Mouse (Mus musculus) midbrain, embryonic 12.5 days (tissue): ENCODE measurements around the gene Gm28374. TPM values are rescaled to one million over a fixed set of nuclear protein-coding genes. Genes with fewer than 3 reads are reported as not detected.
A peak's percentile ranks its signal among the peaks of the same experiment; 100 is the strongest.

Source experiments
- ATAC-seq: fragments of 200-750 bp; cut with Nextera tagmentation; 2 replicates; pipeline ENCODE4 v1.8.0; 2017; ENCODE audit warnings: low read depth, moderate TSS enrichment, moderate library complexity; ENCODE audit not compliant: low FRiP score
- H3K27ac ChIP-seq: fragments of 300-500 bp; sonication (generic); replicated peaks from 2 replicates; pipeline ENCODE4 v1.5.1; 2016; ENCODE audit warnings: mild to moderate bottlenecking
- H3K27me3 ChIP-seq: fragments of 300-500 bp; sonication (generic); 2 replicates; pipeline ENCODE4 v1.6.1; 2016; ENCODE audit warnings: mild to moderate bottlenecking
- H3K36me3 ChIP-seq: fragments of 300-500 bp; sonication (generic); 2 replicates; pipeline ENCODE4 v1.6.1; 2016
- H3K4me1 ChIP-seq: fragments of 300-500 bp; sonication (generic); 2 replicates; pipeline ENCODE4 v1.6.1; 2016
- H3K4me2 ChIP-seq: fragments of 300-500 bp; sonication (generic); replicated peaks from 2 replicates; pipeline ENCODE4 v1.6.1; 2016; ENCODE audit warnings: mild to moderate bottlenecking, moderate library complexity
- H3K4me3 ChIP-seq: fragments of 300-500 bp; sonication (generic); 2 replicates; pipeline ENCODE4 v1.5.1; 2016; ENCODE audit warnings: mild to moderate bottlenecking
- H3K9ac ChIP-seq: fragments of 300-500 bp; sonication (generic); replicated peaks from 2 replicates; pipeline ENCODE4 v1.6.1; 2016; ENCODE audit warnings: mild to moderate bottlenecking, moderate library complexity
- H3K9me3 ChIP-seq: fragments of 300-500 bp; sonication (generic); 2 replicates; pipeline ENCODE4 v1.6.1; 2016; ENCODE audit warnings: mild to moderate bottlenecking
- WGBS: fragments of 180-500 bp; shearing (Covaris S2); methylation state at CpG from one replicate; pipeline ENCODE4 v1.1.7; 2016; 5-methylcytosine and 5-hydroxymethylcytosine counted together
- polyA plus RNA-seq: library from polyadenylated mRNA; unstranded; fragments of >200 nt; fragmentation: Nextera tagmentation; extraction: Ambion mirVana; gene quantifications from 2 replicates; pipeline ENCODE4 v1.2.1, GENCODE M21; 2016

Gm28374 gene
- polyA plus RNA-seq, 1 experiment from 2014 or later, result 2.6 TPM

GRCm38 (mm10) chr19:6116113-6116850 lies 34.2 kb upstream of the Gm28374 start:
- ATAC-seq, result no peak
- no peaks in the 10 kb centered on the region for H3K9me3 ChIP-seq
- H3K36me3 ChIP-seq, result peaks cover 24% of the 10 kb centered on the region
- H3K27ac ChIP-seq, result no peak overlapping the region
- 0 out of 2 replicates have a peak overlapping the region, but pooled peaks have one; percentile 89 for H3K4me3 ChIP-seq
- 0 out of 2 replicates have a peak overlapping the region, but pooled peaks have one; percentile 95 for H3K4me2 ChIP-seq
- peaks cover 23% of the 10 kb centered on the region for H3K4me1 ChIP-seq
- no peak overlapping the region for H3K9ac ChIP-seq
- WGBS, result 94% methylated on average over 15 of the region's 15 CpGs
- H3K27me3 ChIP-seq, result no peaks in the 10 kb centered on the region

GRCm38 (mm10) chr19:6113116-6113515 lies 31.1 kb upstream of the Gm28374 start:
- Histone ChIP-seq H3K27ac (no peak overlapping the region), H3K4me2 (no peak overlapping the region), H3K4me3 (no peak overlapping the region), H3K4me1 (peaks cover 12% of the 10 kb centered on the region), H3K9me3 (no peaks in the 10 kb centered on the region), H3K36me3 (peaks cover 24% of the 10 kb centered on the region), H3K9ac (no peak overlapping the region), H3K27me3 (no peaks in the 10 kb centered on the region)
- ATAC-seq, result no peak
- WGBS, result 72% methylated on average over 6 of the region's 6 CpGs

- Histone ChIP-seq H3K4me1 (no peaks in the 10 kb centered on the region), H3K9me3 (no peaks in the 10 kb centered on the region), H3K4me2 (no peak within 1 kb of the TSS), H3K27me3 (no peaks in the 10 kb centered on the region), H3K36me3 (no peaks in the 10 kb centered on the region), H3K27ac (no peak within 1 kb of the TSS), H3K4me3 (no peak within 1 kb of the TSS), H3K9ac (no peak within 1 kb of the TSS)
- ATAC-seq, result no peak
- 84% methylated on average over 7 of the region's 7 CpGs for WGBS
These were observed 23.5 kb upstream of the Gm28374 start, which contains the start of gene Naaladl1 for GRCm38 (mm10) chr19:6105586-6105985. Gene Naaladl1, plus strand, starts transcription at chr19:6105782.

- H3K9ac ChIP-seq, result no peak overlapping the region
- no peaks in the 10 kb centered on the region for H3K27me3 ChIP-seq
- H3K4me3 ChIP-seq, result no peak overlapping the region
- H3K36me3 ChIP-seq, result 0 out of 2 replicates have a peak, but pooled peaks cover 2% of the 10 kb centered on the region
- H3K4me1 ChIP-seq, result no peaks in the 10 kb centered on the region
- no peak overlapping the region for H3K27ac ChIP-seq
- no peak for ATAC-seq
- H3K9me3 ChIP-seq, result no peaks in the 10 kb centered on the region
- WGBS, result 71% methylated on average over 4 of the region's 4 CpGs
- no peak overlapping the region for H3K4me2 ChIP-seq
These were observed 22.4 kb upstream of the Gm28374 start for GRCm38 (mm10) chr19:6104476-6104875.

GRCm38 (mm10) chr19:6102169-6102853 lies 20.3 kb upstream of the Gm28374 start:
- Histone ChIP-seq H3K9ac (no peak overlapping the region), H3K4me3 (no peak overlapping the region), H3K27ac (no peak overlapping the region), H3K4me2 (no peak overlapping the region), H3K9me3 (no peaks in the 10 kb centered on the region), H3K36me3 (peaks cover 2% of the 10 kb centered on the region; the same call in 1 of the 2 replicates), H3K4me1 (no peaks in the 10 kb centered on the region), H3K27me3 (no peaks in the 10 kb centered on the region)
- no peak for ATAC-seq
- WGBS, result 82% methylated on average over 6 of the region's 6 CpGs

GRCm38 (mm10) chr19:6101186-6101585 lies 19.1 kb upstream of the Gm28374 start:
- 83% methylated on average over 6 of the region's 6 CpGs for WGBS
- H3K9me3 ChIP-seq, result no peaks in the 10 kb centered on the region
- no peaks in the 10 kb centered on the region for H3K27me3 ChIP-seq
- H3K4me2 ChIP-seq, result no peak overlapping the region
- H3K4me3 ChIP-seq, result no peak overlapping the region
- peaks cover 5% of the 10 kb centered on the region; the same call in 1 of the 2 replicates for H3K36me3 ChIP-seq
- ATAC-seq, result no peak
- H3K9ac ChIP-seq, result no peak overlapping the region
- H3K4me1 ChIP-seq, result no peaks in the 10 kb centered on the region
- no peak overlapping the region for H3K27ac ChIP-seq

- Histone ChIP-seq H3K27me3 (no peaks in the 10 kb centered on the region), H3K4me3 (no peak overlapping the region), H3K36me3 (peaks cover 27% of the 10 kb centered on the region), H3K9ac (no peak overlapping the region), H3K4me2 (no peak overlapping the region), H3K4me1 (no peaks in the 10 kb centered on the region), H3K27ac (no peak overlapping the region), H3K9me3 (no peaks in the 10 kb centered on the region)
- WGBS, result 89% methylated on average over 3 of the region's 3 CpGs
- ATAC-seq, result no peak
These were observed 15.8 kb upstream of the Gm28374 start for GRCm38 (mm10) chr19:6097847-6098246.

- no peak within 1 kb of the TSS for H3K4me2 ChIP-seq
- peaks cover 54% of the 10 kb centered on the region for H3K36me3 ChIP-seq
- H3K9ac ChIP-seq, result no peak within 1 kb of the TSS
- H3K4me1 ChIP-seq, result no peaks in the 10 kb centered on the region
- H3K4me3 ChIP-seq, result no peak within 1 kb of the TSS
- WGBS, result 95% methylated on average over 7 of the region's 7 CpGs
- H3K9me3 ChIP-seq, result no peaks in the 10 kb centered on the region
- no peak for ATAC-seq
- no peaks in the 10 kb centered on the region for H3K27me3 ChIP-seq
- no peak within 1 kb of the TSS for H3K27ac ChIP-seq
These were observed 12.1 kb upstream of the Gm28374 start, which contains the start of gene AC131692.1 for GRCm38 (mm10) chr19:6094119-6094518. Gene AC131692.1, plus strand, starts transcription at chr19:6094419.

GRCm38 (mm10) chr19:6088841-6089240 lies 6.8 kb upstream of the Gm28374 start:
- no peak overlapping the region for H3K4me2 ChIP-seq
- no peak overlapping the region for H3K27ac ChIP-seq
- H3K27me3 ChIP-seq, result no peaks in the 10 kb centered on the region
- no peak overlapping the region for H3K4me3 ChIP-seq
- no peak overlapping the region for H3K9ac ChIP-seq
- peaks cover 64% of the 10 kb centered on the region for H3K36me3 ChIP-seq
- WGBS, result 93% methylated on average over 13 of the region's 13 CpGs
- H3K4me1 ChIP-seq, result peaks cover 20% of the 10 kb centered on the region
- no peaks in the 10 kb centered on the region for H3K9me3 ChIP-seq
- no peak for ATAC-seq

- Histone ChIP-seq H3K4me1 (peaks cover 26% of the 10 kb centered on the region), H3K4me2 (peak overlapping the region; percentile 89), H3K9me3 (no peaks in the 10 kb centered on the region), H3K9ac (peak overlapping the region; percentile 56), H3K36me3 (peaks cover 61% of the 10 kb centered on the region), H3K4me3 (peak overlapping the region; percentile 79), H3K27ac (0 out of 2 replicates have a peak overlapping the region, but pooled peaks have one; percentile 49), H3K27me3 (no peaks in the 10 kb centered on the region)
- peak; percentile 64 for ATAC-seq
- under 1% methylated on average over 17 of the region's 17 CpGs for WGBS
These were observed 3.4 kb upstream of the Gm28374 start for GRCm38 (mm10) chr19:6085417-6085879.

- Histone ChIP-seq H3K4me1 (peaks cover 26% of the 10 kb centered on the region), H3K4me3 (peak within 1 kb of the TSS; percentile 79), H3K9ac (peak within 1 kb of the TSS; percentile 81), H3K27ac (0 out of 2 replicates have a peak within 1 kb of the TSS, but pooled peaks have one; percentile 49), H3K27me3 (no peaks in the 10 kb centered on the region), H3K9me3 (no peaks in the 10 kb centered on the region), H3K36me3 (peaks cover 62% of the 10 kb centered on the region), H3K4me2 (peak within 1 kb of the TSS; percentile 89)
- ATAC-seq, result peak; percentile 90
- under 1% methylated on average over 58 of the region's 58 CpGs for whole genome bisulfite sequencing
These were observed 2.6 kb upstream of the Gm28374 start, which contains the start of the genes Zfpl1 and Cdca5 for GRCm38 (mm10) chr19:6084478-6085248. Gene Zfpl1, minus strand, starts transcription at chr19:6084956. Gene Cdca5, plus strand, starts transcription at chr19:6084983.
